ENCODE assay signal across 9 mouse cellular contexts in the genomic region with DNA sequence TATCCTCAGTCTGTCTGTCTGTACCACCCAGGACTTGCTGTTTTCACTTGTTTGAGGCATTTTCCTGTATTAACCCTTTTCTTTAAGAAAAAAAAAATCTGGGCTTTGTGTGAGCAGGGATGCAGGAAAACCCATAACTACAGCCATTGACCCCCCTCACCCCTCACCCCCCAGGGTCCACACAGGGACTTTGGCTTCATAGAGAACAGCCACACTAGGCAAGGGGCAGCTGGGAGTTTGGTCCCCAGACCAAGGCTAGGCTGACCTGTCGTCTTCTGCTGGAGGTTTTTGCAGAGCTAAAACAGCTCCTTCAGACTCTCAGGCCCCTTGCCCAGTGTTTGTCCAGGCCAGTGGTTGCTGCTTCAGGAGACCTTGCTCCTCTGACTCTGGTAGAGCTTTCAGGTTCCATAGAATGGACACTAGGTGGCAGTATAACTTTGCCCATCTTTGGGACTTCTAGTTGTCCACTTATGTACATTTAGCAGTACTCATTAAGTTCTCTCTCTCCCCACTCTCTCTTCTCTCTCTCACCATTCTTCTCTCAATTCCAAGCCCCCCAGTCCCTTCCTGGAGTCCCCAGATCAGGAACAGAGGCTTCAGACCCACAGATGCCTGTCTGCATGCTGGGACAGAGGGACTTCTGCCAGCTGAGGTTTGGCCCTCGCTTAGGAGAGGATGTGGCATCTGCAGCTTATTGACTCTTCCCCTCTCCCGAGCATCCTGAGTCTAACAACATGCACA. TPM values are rescaled to one million over a fixed set of nuclear protein-coding genes. Genes with fewer than 3 reads are reported as not detected.
A peak's percentile ranks its signal among the peaks of the same experiment; 100 is the strongest.
DNase-seq lines count a peak whose midpoint lies in the region; ATAC-seq and TF ChIP-seq lines count a peak whose summit lies in the region.
"Had no signal": no experiment of that assay in that cellular context is flagged by ENCODE, and none has a peak within 500 bp of the region (broad histone marks: within the 10 kb centered on the region; RNA-seq: fewer than 3 reads in every experiment).

No protein-coding gene starts in this region.

- no peak overlapping the region for H3K9ac ChIP-seq in forebrain, embryonic 13.5 days
- no peak overlapping the region for H3K9ac ChIP-seq in lung, postnatal 0 days (replicated peaks; ENCODE audit: low read depth)
- H3K9ac ChIP-seq: heart, embryonic 13.5 days had no signal

- WGBS in forebrain, embryonic 13.5 days = 70% methylated on average over 3 of the region's 3 CpGs
- 45% methylated on average over 3 of the region's 3 CpGs for WGBS in lung, postnatal 0 days

- DNase-seq in thymus, postnatal 0 days (ENCODE audit: low spot score) = peak; percentile 70
- DNase-seq in thymus, adult 18-20 months = no peak
- DNase-seq in cerebellum, adult 11-12 months = peak; percentile 22
- DNase-seq in kidney, adult 9 months = peak; percentile 56
- DNase-seq in lung, postnatal 0 days (ENCODE audit: low spot score) = peak; percentile 91
- peak; percentile 52 for DNase-seq in splenic B cell, adult 2 months (ENCODE audit: low read depth, low spot score)
- no peak for DNase-seq in testis, postnatal 10 days (ENCODE audit: low spot score)

- no peak overlapping the region for H3K4me2 ChIP-seq in forebrain, embryonic 13.5 days
- no peak overlapping the region for H3K4me2 ChIP-seq in lung, postnatal 0 days (replicated peaks; ENCODE audit: low read depth, low read length)
- H3K4me2 ChIP-seq: heart, embryonic 13.5 days had no signal

- H3K4me1 ChIP-seq in forebrain, embryonic 13.5 days = no peaks in the 10 kb centered on the region
- H3K4me1 ChIP-seq in lung, postnatal 0 days (ENCODE audit: insufficient read depth, low read depth, low read length) = peaks cover 17% of the 10 kb centered on the region

- no peaks in the 10 kb centered on the region for H3K27me3 ChIP-seq in forebrain, embryonic 13.5 days
- no peaks in the 10 kb centered on the region for H3K27me3 ChIP-seq in lung, postnatal 0 days (replicated peaks; ENCODE audit: insufficient read depth, low read length)
- H3K27me3 ChIP-seq in splenic B cell, adult 2 months (ENCODE audit: control insufficient read depth, insufficient read depth, low read length, poor library complexity, severe bottlenecking) = no peaks in the 10 kb centered on the region

- TF ChIP-seq EP300 in lung, postnatal 0 days (IDR thresholded peaks at IDR 0.05) = 0 out of 2 replicates have a peak, but pooled peaks have one; percentile 31

- peaks cover 13% of the 10 kb centered on the region for H3K36me3 ChIP-seq in forebrain, embryonic 13.5 days (ENCODE audit: poor library complexity, severe bottlenecking)
- no peaks in the 10 kb centered on the region for H3K36me3 ChIP-seq in lung, postnatal 0 days (ENCODE audit: insufficient read depth, low read length)
- no peaks in the 10 kb centered on the region for H3K36me3 ChIP-seq in splenic B cell, adult 2 months (ENCODE audit: control insufficient read depth, insufficient read depth, low read length, poor library complexity, severe bottlenecking)
- H3K36me3 ChIP-seq: heart, embryonic 13.5 days had no signal

- H3K27ac ChIP-seq in forebrain, embryonic 13.5 days = no peak overlapping the region
- no peak overlapping the region for H3K27ac ChIP-seq in lung, postnatal 0 days (ENCODE audit: low read length)
- H3K27ac ChIP-seq: heart, embryonic 13.5 days had no signal

- peak; percentile 92 for TF ChIP-seq CTCF in lung, postnatal 0 days (IDR thresholded peaks at IDR 0.05)

- ATAC-seq in forebrain, embryonic 13.5 days = peak; percentile 62
- peak; percentile 43; the same call in 1 of the 2 replicates for ATAC-seq in lung, postnatal 0 days

- no peak overlapping the region for H3K4me3 ChIP-seq in forebrain, embryonic 13.5 days
- H3K4me3 ChIP-seq in lung, postnatal 0 days (ENCODE audit: low read depth, low read length) = no peak overlapping the region
- H3K4me3 ChIP-seq: heart, embryonic 13.5 days had no signal

- no peaks in the 10 kb centered on the region for H3K9me3 ChIP-seq in forebrain, embryonic 13.5 days (replicated peaks)
- no peaks in the 10 kb centered on the region for H3K9me3 ChIP-seq in lung, postnatal 0 days (ENCODE audit: low read length)
- H3K9me3 ChIP-seq: heart, embryonic 13.5 days had no signal

RNA-seq across cellular contexts. Expression of a gene that starts 29.5 kb away (rescaled TPM):
- 2.3 and 3.5 TPM in 2 replicates for polyA plus RNA-seq in thymus, postnatal 0 days (2015; fragmentation: Nextera tagmentation; extraction: Ambion mirVana)
- polyA plus RNA-seq in forebrain, embryonic 13.5 days (2015; fragmentation: Nextera tagmentation; extraction: Ambion mirVana) = 15.0 and 15.6 TPM in 2 replicates
- 14.4 and 15.5 TPM in 2 replicates for polyA plus RNA-seq in lung, postnatal 0 days (2015; fragmentation: Nextera tagmentation; extraction: Ambion mirVana)

RNA-seq across cellular contexts. Expression of a gene that starts 57.9 kb away (rescaled TPM):
- 2.1 and 3.0 TPM in 2 replicates for polyA plus RNA-seq in thymus, postnatal 0 days (2015; fragmentation: Nextera tagmentation; extraction: Ambion mirVana)
- not detected in 2 replicates for polyA plus RNA-seq in forebrain, embryonic 13.5 days (2015; fragmentation: Nextera tagmentation; extraction: Ambion mirVana)
- 194 and 256 TPM in 2 replicates for polyA plus RNA-seq in lung, postnatal 0 days (2015; fragmentation: Nextera tagmentation; extraction: Ambion mirVana)

Comparison
In these comparisons a context has a peak if more than half of its experiments do, and no peak if none do; other contexts are left out.
1. DNase-seq: peak in thymus, postnatal 0 days (single experiment), cerebellum, adult 11-12 months (single experiment), kidney, adult 9 months (single experiment), lung, postnatal 0 days (single experiment) and splenic B cell, adult 2 months (single experiment); none in thymus, adult 18-20 months (0 of 2) and testis, postnatal 10 days (single experiment).
2. RNA of a gene that starts 57.9 kb away (polyA plus RNA-seq): 194 to 256 TPM in lung, postnatal 0 days; 2.1 to 3.0 TPM in thymus, postnatal 0 days and not detected in forebrain, embryonic 13.5 days; every median in the first group is over 10 times any median in the second.